Mouse (Mus musculus) left cerebral cortex, adult 2 months (tissue): Measurements from ENCODE around the gene Mrpl42. TPM values are rescaled to one million over a fixed set of nuclear protein-coding genes. Genes with fewer than 3 reads are reported as not detected.

ENCODE experiments used
- DNase-seq, 2 experiments: peaks; one replicate each; pipeline ENCODE4 v3.0.0; 2021 to 2022; ENCODE audit warnings: low spot score in 2 of 2, mixed read lengths in 1 of 2; ENCODE audit errors: extremely low spot score in 1 of 2
- H3K27ac ChIP-seq: fragments of 200-600 bp; 2 replicates; pipeline ENCODE4 v1.8.1; 2022
- H3K4me3 ChIP-seq: fragments of 200-600 bp; 2 replicates; pipeline ENCODE4 v1.8.1; 2022
- CTCF ChIP-seq: fragments of 200-600 bp; IDR thresholded peaks from 2 replicates; pipeline ENCODE4 v1.8.1; 2022; ENCODE audit warnings: antibody characterized with exemption, mild to moderate bottlenecking, moderate library complexity
- intact Hi-C: fragments of 180-260 bp; cut with DNase I; formaldehyde crosslinking; loops from one replicate; pipeline ENCODE4 v1.15.1; 2025
- total RNA-seq, 2 experiments: library from RNA; stranded (reverse); gene quantifications; 2 replicates each; pipeline ENCODE4 v1.2.3; 2021

Mrpl42 gene
- total RNA-seq, 2 experiments from 2014 or later: 69.0 to 71.2 TPM

DNA sequence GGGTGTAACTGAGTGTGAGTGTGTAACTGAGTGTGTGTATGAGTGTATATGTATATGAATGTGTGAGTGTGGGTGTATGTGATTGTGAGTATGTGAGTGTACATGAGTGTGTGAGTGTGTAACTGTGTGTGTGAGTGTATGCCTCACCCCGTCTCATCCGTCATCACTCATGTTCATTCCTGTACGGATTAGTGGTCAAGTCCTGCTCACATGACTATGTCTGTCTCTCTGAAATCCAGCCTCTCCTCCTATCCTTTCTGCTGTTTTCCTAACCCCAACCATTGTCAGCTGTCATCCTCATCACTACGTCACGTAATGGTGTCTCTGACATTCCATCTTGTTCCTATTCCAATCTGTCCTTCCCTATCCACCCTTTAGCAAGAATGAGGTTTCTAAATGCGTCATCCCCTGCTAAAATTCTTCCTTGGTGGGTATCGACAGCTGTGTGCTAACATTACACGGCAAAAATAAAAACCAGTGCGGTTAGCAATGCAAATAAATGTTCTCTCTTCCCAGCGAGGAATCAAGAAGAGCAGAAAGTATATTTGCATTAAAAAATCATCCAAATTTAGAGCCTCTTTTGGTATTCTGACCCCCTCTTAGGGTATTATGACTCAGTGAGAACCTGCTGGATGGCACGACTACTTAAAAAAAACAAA lies 29.7 kb downstream of the Mrpl42 start:
- TF ChIP-seq CTCF: no peak
- DNase-seq: no peak
- intact Hi-C loops: loop anchor here (2.0 to 10.0 kb wide), 2 partner anchors 55 to 847 kb away; partner anchors contain the start of gene Socs2
- no peak overlapping the region for H3K4me3 ChIP-seq
- H3K27ac ChIP-seq: peak overlapping the region; percentile 13; the same call in 1 of the 2 replicates

GRCm38 (mm10) chr10:95471186-95471585 lies 30.6 kb downstream of the Mrpl42 start:
- intact Hi-C loops: loop anchor here (10.0 kb wide), 1 partner anchor 846 kb away; no protein-coding TSS in a partner anchor
- no peak for TF ChIP-seq CTCF

GRCm38 (mm10) chr10:95468894-95469293 lies 32.8 kb downstream of the Mrpl42 start:
- no peak overlapping the region for H3K4me3 ChIP-seq
- intact Hi-C loops: no loop called here
- TF ChIP-seq CTCF: no peak

More at GRCm38 (mm10) chr10:95471186-95471585, 30.6 kb downstream of the Mrpl42 start:
- no peak overlapping the region for H3K4me3 ChIP-seq
- DNase-seq: no peak
- H3K27ac ChIP-seq: no peak overlapping the region

DNA sequence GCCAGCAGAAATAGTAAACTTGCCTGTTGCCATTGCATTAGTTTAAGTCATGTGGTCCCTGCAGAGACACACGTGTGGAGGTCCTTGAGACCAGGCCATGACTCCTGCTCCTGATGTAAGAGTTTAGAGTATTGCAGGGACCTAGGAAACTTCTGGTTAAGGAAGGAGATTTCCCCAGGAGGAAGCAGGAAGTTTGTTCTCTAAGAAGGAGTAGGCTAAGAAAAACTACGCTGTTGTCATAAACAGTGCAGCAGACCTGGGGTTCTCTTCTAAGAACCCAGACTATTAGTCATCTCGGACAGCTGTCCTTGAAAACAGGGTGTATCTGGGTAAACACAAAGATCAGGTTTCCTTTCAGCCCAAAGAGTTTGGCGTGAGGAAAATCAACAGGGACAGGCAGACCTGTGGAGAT lies 36.2 kb downstream of the Mrpl42 start:
- intact Hi-C loops: no loop called here
- H3K4me3 ChIP-seq: no peak overlapping the region
- H3K27ac ChIP-seq: no peak overlapping the region
- no peak for TF ChIP-seq CTCF
- no peak for DNase-seq

More at GRCm38 (mm10) chr10:95468894-95469293, 32.8 kb downstream of the Mrpl42 start:
- H3K27ac ChIP-seq: no peak overlapping the region
- DNase-seq: no peak

DNA sequence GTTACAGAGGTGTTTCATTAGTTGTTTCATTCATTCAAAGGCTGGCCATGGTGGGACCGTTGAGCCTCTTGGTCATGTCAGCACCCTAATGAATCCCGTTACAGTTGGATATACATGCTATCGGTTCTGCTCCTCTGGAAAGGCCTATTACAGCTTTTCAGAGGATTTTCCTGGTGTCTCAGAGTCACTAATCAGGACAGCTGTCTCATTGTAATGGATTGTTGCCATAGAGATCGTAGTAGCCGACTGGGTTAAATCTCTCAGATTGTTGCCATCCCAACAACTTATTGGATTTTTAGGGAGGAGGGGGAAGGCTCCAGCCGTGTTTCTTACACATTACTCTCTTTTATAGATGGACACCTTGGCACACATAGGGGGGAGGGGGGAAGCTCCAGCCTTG lies 37.2 kb downstream of the Mrpl42 start:
- intact Hi-C loops: no loop called here
- no peak for TF ChIP-seq CTCF
- Histone ChIP-seq H3K4me3 (no peak overlapping the region), H3K27ac (no peak overlapping the region)
- DNase-seq: no peak

DNA sequence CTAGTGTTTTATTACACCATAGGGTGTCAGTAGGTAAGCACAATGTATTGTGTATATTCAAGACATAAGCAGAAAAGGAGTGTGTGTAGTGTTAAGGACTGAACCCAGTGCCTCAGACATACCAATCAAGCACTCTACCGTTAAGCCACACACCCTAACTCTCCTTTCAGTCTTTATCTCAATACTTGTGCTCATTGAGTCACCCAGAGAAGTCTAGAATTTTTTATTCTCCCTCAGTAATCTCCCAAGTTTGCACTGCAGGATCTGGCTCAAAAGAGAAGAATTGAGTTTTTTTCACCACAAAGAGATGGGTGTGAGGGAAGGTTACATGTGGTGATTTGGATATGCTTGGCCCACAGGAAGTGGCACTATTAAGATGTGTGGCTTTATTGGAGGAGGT lies 39.5 kb downstream of the Mrpl42 start:
- H3K4me3 ChIP-seq: no peak overlapping the region
- no peak for TF ChIP-seq CTCF
- intact Hi-C loops: no loop called here
- H3K27ac ChIP-seq: no peak overlapping the region
- no peak for DNase-seq

GRCm38 (mm10) chr10:95461053-95461553 lies 40.6 kb downstream of the Mrpl42 start:
- no peak for DNase-seq
- intact Hi-C loops: no loop called here
- TF ChIP-seq CTCF: no peak
- Histone ChIP-seq H3K27ac (no peak overlapping the region), H3K4me3 (no peak overlapping the region)

GRCm38 (mm10) chr10:95458050-95458806 lies 43.5 kb downstream of the Mrpl42 start:
- no peak for DNase-seq
- H3K27ac ChIP-seq: no peak overlapping the region
- H3K4me3 ChIP-seq: no peak overlapping the region
- no peak for TF ChIP-seq CTCF
- intact Hi-C loops: no loop called here

GRCm38 (mm10) chr10:95457367-95458049 lies 44.2 kb downstream of the Mrpl42 start:
- H3K27ac ChIP-seq: no peak overlapping the region
- no peak for DNase-seq
- intact Hi-C loops: no loop called here
- H3K4me3 ChIP-seq: no peak overlapping the region
- TF ChIP-seq CTCF: no peak

- Histone ChIP-seq H3K27ac (no peak overlapping the region), H3K4me3 (no peak overlapping the region)
- no peak for TF ChIP-seq CTCF
- intact Hi-C loops: no loop called here
- DNase-seq: no peak
Measured at GRCm38 (mm10) chr10:95456103-95456502, 45.6 kb downstream of the Mrpl42 start.

- no peak for TF ChIP-seq CTCF
- no peak for DNase-seq
- no peak overlapping the region for H3K27ac ChIP-seq
- H3K4me3 ChIP-seq: no peak overlapping the region
- intact Hi-C loops: no loop called here
Measured at GRCm38 (mm10) chr10:95453282-95453681, 48.5 kb downstream of the Mrpl42 start.

- intact Hi-C loops: no loop called here
- Histone ChIP-seq H3K27ac (no peak overlapping the region), H3K4me3 (no peak overlapping the region)
- no peak for TF ChIP-seq CTCF
- no peak for DNase-seq
Measured at GRCm38 (mm10) chr10:95449033-95449432, 52.7 kb downstream of the Mrpl42 start.
